Mouse (Mus musculus): Measurements from ENCODE around the gene Derl3. TPM values are rescaled to one million over a fixed set of nuclear protein-coding genes. Genes with fewer than 3 reads are reported as not detected.
A peak's percentile ranks its signal among the peaks of the same experiment; 100 is the strongest.

Gene Derl3
- polyA plus RNA-seq, 1 experiment from 2014 or later, result 9.6 TPM

- H3K36me3 ChIP-seq (ENCODE audit: control insufficient read depth, insufficient read depth, low read length), result peaks cover 7% of the 10 kb centered on the region; the same call in 1 of the 2 replicates
- H3K4me3 ChIP-seq (replicated peaks; ENCODE audit: low read length), result no peak overlapping the region
- no peaks in the 10 kb centered on the region for H3K9me3 ChIP-seq (replicated peaks; ENCODE audit: control insufficient read depth, low read length)
- WGBS, result 87% methylated on average over 8 of the region's 8 CpGs
- H3K4me1 ChIP-seq (ENCODE audit: control insufficient read depth, insufficient read depth, low read length), result peaks cover 10% of the 10 kb centered on the region
- no peak for ATAC-seq (ENCODE audit: insufficient read depth, low FRiP score)
- H3K9ac ChIP-seq (ENCODE audit: low read length), result no peak overlapping the region
- no peaks in the 10 kb centered on the region for H3K27me3 ChIP-seq (ENCODE audit: control insufficient read depth, insufficient read depth, low read length)
- H3K4me2 ChIP-seq (ENCODE audit: low read depth, low read length), result no peak overlapping the region
- no peak overlapping the region for H3K27ac ChIP-seq (ENCODE audit: low read length)
Measured at GRCm38 (mm10) chr10:75916840-75917239, 23.6 kb downstream of the Derl3 start.

- H3K27ac ChIP-seq (ENCODE audit: low read length), result no peak overlapping the region
- WGBS, result 73% methylated on average over 5 of the region's 5 CpGs
- H3K27me3 ChIP-seq (ENCODE audit: control insufficient read depth, insufficient read depth, low read length), result no peaks in the 10 kb centered on the region
- no peak overlapping the region for H3K4me3 ChIP-seq (replicated peaks; ENCODE audit: low read length)
- ATAC-seq (ENCODE audit: insufficient read depth, low FRiP score), result no peak
- no peak overlapping the region for H3K9ac ChIP-seq (ENCODE audit: low read length)
- H3K9me3 ChIP-seq (replicated peaks; ENCODE audit: control insufficient read depth, low read length), result no peaks in the 10 kb centered on the region
- H3K4me1 ChIP-seq (ENCODE audit: control insufficient read depth, insufficient read depth, low read length), result peaks cover 20% of the 10 kb centered on the region
- no peak overlapping the region for H3K4me2 ChIP-seq (ENCODE audit: low read depth, low read length)
- H3K36me3 ChIP-seq (ENCODE audit: control insufficient read depth, insufficient read depth, low read length), result peaks cover 4% of the 10 kb centered on the region; the same call in 1 of the 2 replicates
Measured at GRCm38 (mm10) chr10:75919026-75919425, 25.8 kb downstream of the Derl3 start.

GRCm38 (mm10) chr10:75921026-75921725 lies 28.0 kb downstream of the Derl3 start, which contains the start of gene Smarcb1:
Gene Smarcb1, minus strand, starts transcription at chr10:75921617.
- WGBS, result 0% methylated on average over 76 of the region's 76 CpGs
- H3K9ac ChIP-seq (ENCODE audit: low read length), result peak within 1 kb of the TSS; percentile 97
- peak; percentile 92 for ATAC-seq (ENCODE audit: insufficient read depth, low FRiP score)

GRCm38 (mm10) chr10:75921726-75922560 lies 28.7 kb downstream of the Derl3 start:
- peak overlapping the region; percentile 94 for H3K4me2 ChIP-seq (ENCODE audit: low read depth, low read length)
- peak overlapping the region; percentile 96 for H3K4me3 ChIP-seq (replicated peaks; ENCODE audit: low read length)
- ATAC-seq (ENCODE audit: insufficient read depth, low FRiP score), result 0 out of 2 replicates have a peak, but pooled peaks have one; percentile 27
- WGBS, result 4% methylated on average over 22 of the region's 22 CpGs
- no peaks in the 10 kb centered on the region for H3K27me3 ChIP-seq (ENCODE audit: control insufficient read depth, insufficient read depth, low read length)
- H3K36me3 ChIP-seq (ENCODE audit: control insufficient read depth, insufficient read depth, low read length), result 0 out of 2 replicates have a peak, but pooled peaks cover 4% of the 10 kb centered on the region
- H3K9me3 ChIP-seq (replicated peaks; ENCODE audit: control insufficient read depth, low read length), result no peaks in the 10 kb centered on the region
- peak overlapping the region; percentile 97 for H3K9ac ChIP-seq (ENCODE audit: low read length)
- peak overlapping the region; percentile 93 for H3K27ac ChIP-seq (ENCODE audit: low read length)
- peaks cover 20% of the 10 kb centered on the region for H3K4me1 ChIP-seq (ENCODE audit: control insufficient read depth, insufficient read depth, low read length)

More at GRCm38 (mm10) chr10:75921026-75921725, 28.0 kb downstream of the Derl3 start, which contains the start of gene Smarcb1:
- Histone ChIP-seq H3K27me3 (ENCODE audit: control insufficient read depth, insufficient read depth, low read length) (no peaks in the 10 kb centered on the region), H3K4me1 (ENCODE audit: control insufficient read depth, insufficient read depth, low read length) (peaks cover 20% of the 10 kb centered on the region), H3K4me2 (ENCODE audit: low read depth, low read length) (peak within 1 kb of the TSS; percentile 94), H3K4me3 (replicated peaks; ENCODE audit: low read length) (peak within 1 kb of the TSS; percentile 96), H3K9me3 (replicated peaks; ENCODE audit: control insufficient read depth, low read length) (no peaks in the 10 kb centered on the region), H3K36me3 (ENCODE audit: control insufficient read depth, insufficient read depth, low read length) (peaks cover 8% of the 10 kb centered on the region; the same call in 1 of the 2 replicates), H3K27ac (ENCODE audit: low read length) (peak within 1 kb of the TSS; percentile 93)

- Histone ChIP-seq H3K27ac (ENCODE audit: low read length) (no peak overlapping the region), H3K9ac (ENCODE audit: low read length) (no peak overlapping the region), H3K4me3 (replicated peaks; ENCODE audit: low read length) (no peak overlapping the region), H3K4me1 (ENCODE audit: control insufficient read depth, insufficient read depth, low read length) (peaks cover 20% of the 10 kb centered on the region), H3K9me3 (replicated peaks; ENCODE audit: control insufficient read depth, low read length) (no peaks in the 10 kb centered on the region), H3K4me2 (ENCODE audit: low read depth, low read length) (no peak overlapping the region), H3K36me3 (ENCODE audit: control insufficient read depth, insufficient read depth, low read length) (0 out of 2 replicates have a peak, but pooled peaks cover 4% of the 10 kb centered on the region), H3K27me3 (ENCODE audit: control insufficient read depth, insufficient read depth, low read length) (no peaks in the 10 kb centered on the region)
- 69% methylated on average over 2 of the region's 2 CpGs for WGBS
- no peak for ATAC-seq (ENCODE audit: insufficient read depth, low FRiP score)
Measured at GRCm38 (mm10) chr10:75924324-75924723, 31.1 kb downstream of the Derl3 start.

GRCm38 (mm10) chr10:75926396-75926795 lies 33.2 kb downstream of the Derl3 start:
- Histone ChIP-seq H3K4me3 (replicated peaks; ENCODE audit: low read length) (no peak overlapping the region), H3K9ac (ENCODE audit: low read length) (peak overlapping the region; percentile 40; the same call in 1 of the 2 replicates), H3K4me2 (ENCODE audit: low read depth, low read length) (no peak overlapping the region), H3K27ac (ENCODE audit: low read length) (no peak overlapping the region), H3K36me3 (ENCODE audit: control insufficient read depth, insufficient read depth, low read length) (0 out of 2 replicates have a peak, but pooled peaks cover 4% of the 10 kb centered on the region), H3K4me1 (ENCODE audit: control insufficient read depth, insufficient read depth, low read length) (peaks cover 24% of the 10 kb centered on the region), H3K9me3 (replicated peaks; ENCODE audit: control insufficient read depth, low read length) (no peaks in the 10 kb centered on the region), H3K27me3 (ENCODE audit: control insufficient read depth, insufficient read depth, low read length) (no peaks in the 10 kb centered on the region; the same call in 1 of the 2 replicates)
- WGBS, result 77% methylated on average over 13 of the region's 13 CpGs
- no peak for ATAC-seq (ENCODE audit: insufficient read depth, low FRiP score)

GRCm38 (mm10) chr10:75930304-75930703 lies 37.1 kb downstream of the Derl3 start:
- Histone ChIP-seq H3K4me1 (ENCODE audit: control insufficient read depth, insufficient read depth, low read length) (peaks cover 28% of the 10 kb centered on the region), H3K9me3 (replicated peaks; ENCODE audit: control insufficient read depth, low read length) (no peaks in the 10 kb centered on the region), H3K27ac (ENCODE audit: low read length) (no peak overlapping the region), H3K36me3 (ENCODE audit: control insufficient read depth, insufficient read depth, low read length) (0 out of 2 replicates have a peak, but pooled peaks cover 3% of the 10 kb centered on the region), H3K9ac (ENCODE audit: low read length) (peak overlapping the region; percentile 41; the same call in 1 of the 2 replicates), H3K27me3 (ENCODE audit: control insufficient read depth, insufficient read depth, low read length) (no peaks in the 10 kb centered on the region; the same call in 1 of the 2 replicates), H3K4me2 (ENCODE audit: low read depth, low read length) (peak overlapping the region; percentile 99), H3K4me3 (replicated peaks; ENCODE audit: low read length) (no peak overlapping the region)
- ATAC-seq (ENCODE audit: insufficient read depth, low FRiP score), result peak; percentile 14
- WGBS, result 12% methylated on average over 6 of the region's 6 CpGs

GRCm38 (mm10) chr10:75931311-75931710 lies 38.1 kb downstream of the Derl3 start:
- Histone ChIP-seq H3K9ac (ENCODE audit: low read length) (peak overlapping the region; percentile 90), H3K4me1 (ENCODE audit: control insufficient read depth, insufficient read depth, low read length) (peaks cover 28% of the 10 kb centered on the region), H3K4me3 (replicated peaks; ENCODE audit: low read length) (peak overlapping the region; percentile 68), H3K9me3 (replicated peaks; ENCODE audit: control insufficient read depth, low read length) (no peaks in the 10 kb centered on the region), H3K27me3 (ENCODE audit: control insufficient read depth, insufficient read depth, low read length) (peaks cover 2% of the 10 kb centered on the region; the same call in 1 of the 2 replicates), H3K36me3 (ENCODE audit: control insufficient read depth, insufficient read depth, low read length) (no peaks in the 10 kb centered on the region), H3K4me2 (ENCODE audit: low read depth, low read length) (peak overlapping the region; percentile 99), H3K27ac (ENCODE audit: low read length) (no peak overlapping the region)
- 19% methylated on average over 7 of the region's 7 CpGs for WGBS
- ATAC-seq (ENCODE audit: insufficient read depth, low FRiP score), result no peak

Data from stomach, embryonic 16.5 days (tissue).